Mouse (Mus musculus) R1 (cell line): ENCODE measurements at regions not wholly inside any gene's neighbourhood (a gene's known extent, or its start where the extent isn't known, plus 50 kb on each side); places are given as distances from the start of the nearest gene placed in this dataset.

Experiments used
- DNase-seq: peaks from one replicate; pipeline ENCODE4 v3.0.0-alpha.2; 2018; ENCODE audit warnings: low read depth, low spot score

GRCm38 (mm10) chr13:116795041-116795440 lies 230.3 kb downstream of the Parp8 start:
- DNase-seq: peak; percentile 91

DNA sequence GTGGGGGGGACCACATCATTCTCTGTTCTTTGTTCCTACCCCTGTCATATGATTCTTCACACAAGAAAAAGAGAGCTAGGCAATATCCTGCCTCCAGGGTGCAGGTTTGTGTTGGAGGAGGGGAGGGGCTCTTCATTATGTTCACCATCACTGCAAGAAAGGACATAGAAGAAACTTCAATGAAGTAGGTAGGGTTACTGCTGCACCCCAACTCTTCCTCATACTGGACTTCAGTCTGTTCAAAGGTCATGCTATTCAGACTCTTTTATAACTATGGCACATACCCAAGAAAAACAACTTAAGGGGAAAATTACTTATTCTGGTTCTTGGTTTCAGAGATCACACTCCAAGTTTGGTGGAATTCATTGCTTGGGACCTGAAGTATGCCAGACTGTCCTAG lies 243.7 kb downstream of the Parp8 start:
- DNase-seq: peak; percentile 5

DNA sequence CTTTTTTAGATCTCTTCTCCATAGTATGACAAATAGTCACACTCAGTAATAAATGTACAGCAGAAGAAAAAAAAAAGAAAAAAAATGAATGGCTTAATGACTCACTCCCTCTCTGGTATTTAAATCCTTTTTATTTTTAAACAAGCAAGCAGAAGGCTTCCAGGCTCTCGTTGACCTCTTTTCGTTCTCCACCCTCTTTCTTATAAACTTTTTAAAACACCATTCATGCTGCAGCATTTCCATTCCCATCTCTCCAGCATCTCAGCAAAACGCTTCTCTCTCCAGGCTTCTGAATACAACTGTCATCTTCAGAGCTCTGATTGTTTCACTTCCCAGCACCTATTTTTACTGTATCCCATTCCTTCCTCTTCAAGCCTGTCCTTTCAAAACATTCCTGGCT lies 259.8 kb downstream of the Parp8 start:
- no peak for DNase-seq

DNA sequence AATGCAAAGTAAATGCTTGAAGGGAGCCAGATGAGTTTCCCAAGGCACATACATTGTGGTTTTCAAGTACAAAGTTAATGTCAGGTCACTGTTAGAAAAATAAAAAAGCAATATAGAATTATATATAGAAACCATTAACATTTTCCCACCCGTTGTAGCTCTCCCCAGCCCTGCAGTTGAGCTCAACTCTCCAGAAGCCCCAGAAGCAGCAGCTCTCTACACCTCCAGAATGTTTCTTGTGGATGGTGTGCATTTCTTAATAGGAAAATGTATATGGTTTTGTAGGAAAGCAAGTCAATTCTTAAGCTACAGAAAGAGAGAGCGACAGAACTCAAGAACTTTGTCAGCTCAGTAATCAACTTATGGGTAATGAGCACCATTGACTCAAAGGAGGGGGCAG lies 265.4 kb downstream of the Parp8 start:
- no peak for DNase-seq

DNA sequence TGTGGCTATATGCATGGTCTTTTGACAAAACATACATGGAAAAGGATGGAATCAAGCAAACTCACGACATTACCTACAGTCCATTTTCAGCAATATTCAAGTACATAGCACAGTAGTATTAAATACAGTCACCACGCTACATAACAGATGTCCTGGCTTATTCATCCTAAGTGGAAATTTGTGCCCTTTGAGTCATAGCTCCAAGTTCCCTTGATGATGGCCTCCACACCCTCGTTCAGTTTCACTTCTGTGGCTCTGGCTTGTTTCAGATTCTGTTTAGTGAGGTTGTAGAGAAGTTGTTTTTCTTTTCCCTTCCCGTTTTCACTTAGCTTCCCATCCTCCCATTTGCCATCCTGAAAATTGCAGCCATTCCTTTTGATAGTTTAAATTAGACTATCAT lies 284.5 kb downstream of the Parp8 start:
- no peak for DNase-seq

DNA sequence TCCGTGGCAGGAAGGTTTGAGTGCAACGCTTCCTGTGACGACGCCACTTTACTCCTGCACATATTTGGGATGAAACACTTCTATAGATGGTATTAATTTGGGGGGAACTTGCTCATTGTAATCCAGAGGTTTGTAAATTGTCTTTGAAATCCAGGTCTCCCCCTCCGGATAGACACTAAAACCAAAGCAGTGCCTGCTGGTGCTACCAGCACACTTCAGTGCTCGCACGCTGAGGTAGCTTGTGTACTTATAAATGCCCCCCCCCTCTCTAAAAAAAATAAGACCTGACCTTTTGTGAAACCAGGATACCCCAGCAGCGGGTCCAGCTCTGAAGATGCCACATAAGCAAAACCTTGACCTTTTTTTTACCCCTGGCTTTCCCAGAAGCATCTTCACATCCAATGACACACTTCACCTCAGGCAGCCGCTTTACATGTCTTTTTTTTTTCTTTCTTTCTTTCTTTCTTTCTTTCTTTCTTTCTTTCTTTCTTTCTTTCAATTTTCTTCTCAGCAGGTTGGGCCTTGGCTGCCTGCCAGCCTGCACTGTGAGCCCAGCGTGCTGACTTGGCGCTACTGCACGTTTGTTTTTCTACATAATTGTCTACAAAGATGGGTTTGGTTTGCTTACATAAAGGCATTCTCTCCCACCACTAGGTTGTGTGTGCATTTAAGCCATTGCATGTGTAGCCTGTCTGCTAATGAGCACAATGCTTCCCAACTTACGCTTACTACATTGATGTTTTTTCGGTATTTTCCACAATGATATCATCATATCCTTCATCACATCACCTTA lies 301.8 kb downstream of the Parp8 start:
- no peak for DNase-seq

DNA sequence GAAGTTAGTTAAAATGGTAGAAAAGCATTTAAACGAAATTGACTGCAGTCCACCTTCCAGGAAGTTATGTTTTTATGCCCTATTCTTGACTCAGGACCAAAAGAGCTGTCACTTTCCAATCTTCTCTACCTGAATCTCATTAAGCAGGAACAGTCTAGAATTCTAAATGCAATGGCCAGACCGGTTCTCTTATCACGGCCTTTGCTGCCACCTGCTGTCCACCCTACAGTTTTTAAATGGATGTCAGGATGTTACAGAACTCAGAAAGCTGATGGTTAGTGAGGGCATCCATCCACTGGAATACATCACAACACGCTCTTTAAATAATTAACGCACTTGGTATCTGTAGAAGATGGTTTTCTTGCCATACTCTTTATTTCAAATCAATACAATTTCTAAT lies 310.5 kb downstream of the Parp8 start:
- DNase-seq: peak; percentile 46

- peak; percentile 79 for DNase-seq
These were observed 313.3 kb downstream of the Parp8 start for GRCm38 (mm10) chr13:116711866-116712593.

- DNase-seq: peak; percentile 15
These were observed 314.0 kb downstream of the Parp8 start for GRCm38 (mm10) chr13:116711148-116711865.

DNA sequence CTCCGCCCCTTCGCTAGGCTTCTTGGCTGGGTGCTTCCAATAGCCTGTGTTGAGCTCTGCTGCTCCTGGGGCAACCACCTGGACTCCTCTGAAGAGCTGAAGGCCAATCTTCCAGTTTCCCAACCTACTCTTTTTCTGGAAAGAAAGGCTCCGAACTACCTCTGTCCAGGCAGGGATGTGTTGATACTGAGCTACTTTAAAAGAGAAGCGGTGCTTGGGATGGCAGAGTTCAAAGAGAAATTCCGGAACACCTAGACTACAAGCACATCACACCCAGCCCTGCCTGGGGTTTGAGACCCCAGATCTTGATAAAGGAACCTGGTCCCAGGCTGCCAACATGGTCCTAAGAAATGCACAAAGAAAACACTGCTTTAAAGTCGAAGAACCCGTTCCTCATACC lies 315.7 kb downstream of the Parp8 start:
- DNase-seq: no peak

DNA sequence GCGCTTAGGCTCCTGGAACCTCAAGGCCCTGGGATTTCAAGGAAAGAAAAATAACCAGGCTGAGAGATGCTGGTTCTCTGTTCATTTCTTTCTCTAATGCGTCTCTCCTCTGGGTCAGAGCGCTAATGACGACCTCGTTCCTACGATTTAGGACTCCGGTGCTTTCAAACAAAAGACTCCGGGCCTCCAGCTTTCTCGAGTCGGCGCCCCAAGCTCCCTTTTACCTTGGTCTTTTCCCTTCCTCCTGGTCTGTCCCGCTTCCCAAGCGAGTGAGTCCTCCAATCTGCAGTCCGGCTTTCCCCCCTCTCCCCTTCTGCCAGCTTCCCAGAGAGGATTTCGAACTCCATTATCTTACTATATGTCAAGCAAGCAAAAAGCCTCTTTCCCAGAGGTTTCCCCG lies 316.5 kb downstream of the Parp8 start:
- DNase-seq: no peak

DNA sequence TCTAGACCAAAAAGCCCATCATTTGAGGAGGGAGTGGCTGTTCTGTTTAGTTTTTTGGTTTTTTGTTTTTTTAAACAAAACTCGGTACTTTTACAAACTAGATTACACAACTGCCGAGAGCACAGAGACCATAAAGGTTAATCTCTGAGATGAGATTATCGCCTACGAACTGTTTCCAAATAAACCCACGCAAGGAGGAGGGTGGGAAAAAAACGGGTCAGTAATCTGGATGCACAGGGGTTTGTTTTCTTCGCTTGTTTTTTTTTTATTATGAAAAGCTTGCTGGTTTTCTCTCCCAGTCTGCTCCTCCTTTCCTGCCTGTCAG lies 316.9 kb downstream of the Parp8 start:
- no peak for DNase-seq

DNA sequence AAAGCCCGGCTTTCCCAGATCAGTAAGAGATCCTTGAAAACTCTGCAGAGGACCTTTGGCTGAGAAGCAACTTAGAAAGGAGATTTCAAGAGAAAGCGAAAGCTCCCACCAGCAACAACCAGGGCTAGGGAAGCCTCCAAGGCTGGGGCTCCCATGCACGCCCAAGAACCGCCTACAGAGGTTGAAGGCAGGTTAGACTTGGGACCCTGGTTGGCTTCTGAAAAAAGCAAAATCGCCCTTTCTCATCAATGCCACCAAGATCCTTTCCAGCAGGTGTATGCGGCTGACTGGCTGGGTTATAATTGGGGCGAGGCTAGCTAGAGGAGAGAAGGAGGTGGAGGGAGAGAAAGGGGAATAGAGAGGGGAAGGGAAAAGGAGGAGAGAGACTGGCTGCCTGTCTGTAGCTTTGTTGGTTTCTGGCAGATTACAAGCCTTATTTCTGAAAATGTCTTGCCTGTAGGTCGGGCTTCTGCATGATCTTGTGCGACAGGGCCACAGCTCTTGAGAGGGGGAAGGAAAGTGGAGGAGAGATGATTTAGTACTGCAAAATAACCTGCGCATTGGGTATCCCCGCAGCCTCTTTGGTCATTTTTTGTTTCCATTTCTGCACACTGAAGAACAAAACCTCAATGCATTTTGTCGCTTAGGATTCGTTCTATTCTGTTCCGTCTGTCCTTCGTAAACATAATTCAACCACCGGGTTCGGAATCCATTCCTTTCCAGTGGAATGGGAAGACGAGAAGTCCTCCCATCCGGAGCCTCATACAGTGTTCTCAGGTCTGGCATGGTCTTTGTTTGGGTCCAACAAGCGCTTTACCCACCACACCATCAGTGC lies 317.5 kb downstream of the Parp8 start:
- no peak for DNase-seq

DNA sequence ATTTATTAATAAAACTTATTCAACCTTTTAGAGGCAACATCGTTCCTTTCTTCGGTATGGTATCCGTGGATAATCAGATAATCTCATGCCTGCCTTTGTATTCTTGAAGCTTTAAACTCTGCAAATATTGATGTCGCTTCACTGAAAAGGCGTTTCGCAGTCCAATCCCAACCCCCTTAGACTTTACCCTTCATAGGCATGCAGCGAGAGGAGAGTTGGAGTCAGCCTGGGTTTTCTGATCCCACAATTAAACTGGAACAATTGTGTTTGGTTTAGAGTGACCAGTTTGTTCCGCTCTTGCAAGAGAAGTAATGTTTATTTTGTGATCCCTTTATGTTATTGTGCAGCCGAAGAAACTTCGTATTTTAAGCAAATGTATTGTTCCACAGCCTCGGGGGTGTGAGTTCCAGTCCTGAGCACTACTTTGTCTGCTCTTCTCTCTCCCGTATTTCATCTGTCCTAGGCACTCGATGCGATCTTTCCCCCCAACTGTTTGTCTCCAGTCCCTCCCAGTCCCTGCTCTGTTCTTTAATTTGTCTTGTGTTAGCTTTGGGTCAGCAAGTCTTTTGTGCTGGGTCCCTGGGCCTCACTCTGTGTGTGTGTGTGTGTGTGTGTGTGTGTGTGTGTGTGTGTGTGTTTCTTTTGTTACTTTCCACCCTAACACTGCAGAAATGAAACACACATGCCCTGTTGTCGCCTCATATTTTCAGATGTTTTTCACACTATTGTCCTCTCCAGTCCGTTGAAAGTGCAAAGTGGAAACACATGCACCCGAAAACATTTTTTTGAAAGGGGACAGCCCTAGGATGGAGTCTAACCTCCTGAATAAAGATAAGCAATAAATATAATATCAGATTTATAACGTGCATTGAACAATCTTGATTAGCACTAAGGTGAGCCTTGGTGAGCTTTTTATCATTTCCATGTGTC lies 318.7 kb downstream of the Parp8 start:
- DNase-seq: no peak

DNA sequence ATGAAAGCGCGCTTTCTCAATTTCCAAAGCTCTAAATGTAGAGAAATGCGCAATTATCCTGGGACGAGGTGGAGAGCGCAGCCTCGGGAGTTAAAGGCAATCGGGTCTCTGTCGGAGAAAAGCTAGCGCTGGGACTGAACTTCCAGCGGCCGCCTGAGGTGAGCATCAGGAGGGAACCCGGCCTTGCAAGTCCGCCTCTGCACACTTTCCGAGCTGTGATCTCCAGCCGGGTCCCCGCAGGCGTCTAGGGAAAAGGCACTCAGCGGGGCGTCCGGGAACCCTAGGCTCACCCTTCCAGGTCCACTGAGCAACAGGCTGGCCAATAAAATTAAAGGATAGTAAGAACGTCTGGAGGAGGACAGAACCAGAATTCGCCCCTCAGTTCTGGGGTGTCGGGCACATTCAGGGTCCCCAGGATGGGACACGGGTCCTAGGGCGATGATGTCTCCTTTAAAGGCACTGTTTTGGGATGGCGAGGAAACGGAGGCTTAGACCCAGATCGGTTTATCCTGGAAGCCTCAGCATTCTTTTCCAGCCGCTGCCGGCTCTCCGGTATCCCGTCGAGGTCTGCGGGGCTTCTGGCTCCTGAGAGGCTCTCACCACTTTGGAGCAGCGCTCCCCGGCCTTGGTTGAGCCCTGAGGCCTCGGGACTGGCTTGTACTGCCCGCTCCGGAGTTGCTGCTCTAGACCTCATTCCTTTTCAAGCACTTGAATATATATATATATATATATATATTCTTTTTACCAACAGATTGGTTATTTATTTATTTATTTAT lies 319.5 kb downstream of the Parp8 start:
- DNase-seq: peak; percentile 33

DNA sequence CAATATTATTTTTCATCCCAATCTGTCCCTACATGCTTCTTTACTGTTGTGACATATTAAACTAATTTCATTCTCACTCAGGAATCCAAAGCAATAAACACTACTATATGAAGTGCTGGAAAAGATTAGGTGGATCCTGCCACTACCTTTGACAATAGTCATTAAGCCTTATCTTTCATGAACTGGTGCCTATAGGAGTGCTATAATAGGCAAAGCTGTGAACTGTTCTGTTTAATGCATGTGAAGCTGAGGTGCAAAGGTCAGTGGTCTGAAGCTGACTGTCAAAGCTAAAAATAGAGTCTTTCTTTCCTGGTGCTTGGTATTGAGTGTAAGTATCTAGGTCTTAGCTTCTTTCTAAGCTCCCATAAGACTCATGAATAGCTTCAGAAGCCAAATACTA lies 336.6 kb downstream of the Parp8 start:
- DNase-seq: no peak
